Mouse (Mus musculus): ENCODE data around the gene Slc25a13.
"Not testable (repeated sequence)": the region's sequence is repeated elsewhere in the genome, so short reads cannot be mapped to it uniquely, and the experiment has no call there.

Gene Slc25a13

GRCm38 (mm10) chr6:6212360-6213310, 4.3 kb downstream of the Slc25a13 start:
- no peak for DNase-seq (ENCODE audit: low read depth, low spot score)
- no peaks in the 10 kb centered on the region for H3K36me3 ChIP-seq (ENCODE audit: control insufficient read depth, insufficient read depth, low read length, poor library complexity, severe bottlenecking)
- H3K27me3 ChIP-seq (ENCODE audit: control insufficient read depth, insufficient read depth, low read length, poor library complexity, severe bottlenecking), result no peaks in the 10 kb centered on the region

DNA sequence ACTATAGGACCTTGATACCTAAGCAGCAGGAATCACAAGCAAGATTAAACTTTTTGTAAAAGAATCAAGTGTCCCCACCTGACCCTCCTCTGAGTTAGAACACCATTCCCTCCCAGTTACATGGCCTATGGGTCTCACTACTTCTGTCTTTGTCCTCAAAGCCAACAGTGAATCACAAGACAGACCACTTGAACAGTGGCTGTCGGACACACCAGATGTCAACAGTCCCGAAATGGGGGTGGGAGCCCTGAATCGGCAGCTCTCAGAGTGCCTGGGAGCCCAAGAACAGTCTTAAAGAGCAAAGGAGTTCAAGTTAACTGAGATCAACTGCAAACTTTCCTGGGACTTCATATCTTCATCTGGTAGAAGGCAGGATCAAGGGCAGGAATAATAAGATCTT, 5.0 kb downstream of the Slc25a13 start:
- DNase-seq (ENCODE audit: low read depth, low spot score), result no peak
- H3K27me3 ChIP-seq (ENCODE audit: control insufficient read depth, insufficient read depth, low read length, poor library complexity, severe bottlenecking), result no peaks in the 10 kb centered on the region
- H3K36me3 ChIP-seq (ENCODE audit: control insufficient read depth, insufficient read depth, low read length, poor library complexity, severe bottlenecking), result no peaks in the 10 kb centered on the region

GRCm38 (mm10) chr6:6210637-6211036, 6.3 kb downstream of the Slc25a13 start:
- no peak for DNase-seq (ENCODE audit: low read depth, low spot score)
- Histone ChIP-seq H3K27me3 (ENCODE audit: control insufficient read depth, insufficient read depth, low read length, poor library complexity, severe bottlenecking) (no peaks in the 10 kb centered on the region), H3K36me3 (ENCODE audit: control insufficient read depth, insufficient read depth, low read length, poor library complexity, severe bottlenecking) (no peaks in the 10 kb centered on the region)

DNA sequence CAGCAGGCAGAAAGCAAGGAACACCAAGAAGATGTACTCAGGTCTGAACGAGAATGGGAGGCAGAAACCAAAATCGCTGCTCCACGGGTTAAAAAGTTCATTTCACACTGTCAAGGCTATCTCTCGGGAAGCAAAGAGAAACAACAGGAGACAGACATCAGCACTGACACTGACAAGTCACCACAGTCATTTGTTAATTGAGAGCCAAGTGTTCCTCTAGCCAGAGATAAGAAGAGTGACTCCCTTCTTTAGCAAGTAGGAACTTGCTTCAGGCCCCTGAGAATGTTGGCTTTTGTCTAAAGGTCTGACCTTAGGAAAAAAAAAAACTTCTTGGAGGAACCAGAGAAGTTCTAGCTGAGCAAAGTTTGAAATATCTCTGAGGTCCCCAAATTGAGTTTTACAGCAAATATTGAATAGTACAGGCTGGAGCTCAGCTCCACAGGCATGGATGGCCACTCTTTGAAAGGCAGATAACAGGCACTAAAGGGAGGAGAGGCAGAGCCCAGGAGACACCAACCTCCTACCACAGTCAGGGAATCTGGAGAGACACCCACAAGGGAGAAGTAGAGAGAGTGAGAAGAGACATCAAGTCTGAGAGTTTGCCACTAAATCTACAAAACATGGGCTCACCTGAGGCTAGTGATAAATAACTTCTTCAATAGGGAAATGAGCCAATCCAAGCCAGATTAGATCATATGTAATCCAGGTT, 8.5 kb downstream of the Slc25a13 start:
- no peaks in the 10 kb centered on the region for H3K36me3 ChIP-seq (ENCODE audit: control insufficient read depth, insufficient read depth, low read length, poor library complexity, severe bottlenecking)
- no peak for DNase-seq (ENCODE audit: low read depth, low spot score)
- no peaks in the 10 kb centered on the region for H3K27me3 ChIP-seq (ENCODE audit: control insufficient read depth, insufficient read depth, low read length, poor library complexity, severe bottlenecking)

GRCm38 (mm10) chr6:6207836-6208235, 9.1 kb downstream of the Slc25a13 start:
- no peak for DNase-seq (ENCODE audit: low read depth, low spot score)
- no peaks in the 10 kb centered on the region for H3K27me3 ChIP-seq (ENCODE audit: control insufficient read depth, insufficient read depth, low read length, poor library complexity, severe bottlenecking)
- H3K36me3 ChIP-seq (ENCODE audit: control insufficient read depth, insufficient read depth, low read length, poor library complexity, severe bottlenecking), result no peaks in the 10 kb centered on the region

DNA sequence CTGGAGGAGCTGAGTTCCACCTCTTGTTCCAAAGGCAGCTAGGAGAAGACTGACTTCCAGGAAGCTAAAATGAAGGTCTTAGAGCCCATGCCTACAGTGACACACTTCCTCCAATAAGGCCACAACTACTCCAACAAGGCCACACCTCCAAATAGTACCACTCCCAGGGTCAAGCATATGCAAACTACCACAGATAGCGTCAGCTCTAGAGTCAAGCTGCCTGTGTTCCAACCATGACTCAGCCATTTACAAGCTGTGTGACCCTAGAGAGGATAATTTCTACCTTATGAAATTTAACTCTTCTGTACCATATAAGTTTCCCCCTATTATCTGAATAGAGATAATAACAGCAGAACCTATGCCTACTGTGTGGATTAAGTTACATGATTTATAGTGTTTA, 9.6 kb downstream of the Slc25a13 start:
- no peaks in the 10 kb centered on the region for H3K36me3 ChIP-seq (ENCODE audit: control insufficient read depth, insufficient read depth, low read length, poor library complexity, severe bottlenecking)
- no peak for DNase-seq (ENCODE audit: low read depth, low spot score)
- H3K27me3 ChIP-seq (ENCODE audit: control insufficient read depth, insufficient read depth, low read length, poor library complexity, severe bottlenecking), result no peaks in the 10 kb centered on the region

DNA sequence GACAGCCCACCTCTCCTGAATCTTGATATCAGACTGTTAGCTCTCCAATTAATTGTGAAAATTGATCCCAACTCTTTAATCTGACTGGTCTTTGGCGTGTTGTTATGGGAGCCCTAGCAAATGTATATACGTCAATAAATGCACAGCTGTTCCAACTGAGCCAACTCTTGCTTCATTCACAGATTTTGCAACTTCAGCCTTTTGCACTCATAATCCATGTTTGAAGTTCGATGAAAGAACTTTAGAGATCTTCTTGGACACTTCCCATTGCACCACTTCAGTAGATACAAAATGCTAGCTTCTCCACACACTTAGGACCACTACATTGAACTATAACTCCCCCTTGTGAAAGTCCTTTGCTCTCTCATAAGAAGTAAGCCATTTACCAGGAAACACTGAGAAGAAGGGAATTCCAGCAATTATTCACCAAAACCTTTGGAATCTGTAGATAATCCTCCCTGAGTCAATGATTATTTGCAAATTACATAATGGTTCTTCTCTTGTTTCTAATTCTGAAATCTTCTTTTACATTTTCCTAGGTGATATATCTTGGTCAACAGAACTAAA, 11.3 kb downstream of the Slc25a13 start:
- DNase-seq (ENCODE audit: low read depth, low spot score), result no peak
- no peaks in the 10 kb centered on the region for H3K27me3 ChIP-seq (ENCODE audit: control insufficient read depth, insufficient read depth, low read length, poor library complexity, severe bottlenecking)
- H3K36me3 ChIP-seq (ENCODE audit: control insufficient read depth, insufficient read depth, low read length, poor library complexity, severe bottlenecking), result no peaks in the 10 kb centered on the region

GRCm38 (mm10) chr6:6202451-6202850, 14.5 kb downstream of the Slc25a13 start:
- H3K36me3 ChIP-seq (ENCODE audit: control insufficient read depth, insufficient read depth, low read length, poor library complexity, severe bottlenecking), result no peaks in the 10 kb centered on the region
- no peak for DNase-seq (ENCODE audit: low read depth, low spot score)
- no peaks in the 10 kb centered on the region for H3K27me3 ChIP-seq (ENCODE audit: control insufficient read depth, insufficient read depth, low read length, poor library complexity, severe bottlenecking)

GRCm38 (mm10) chr6:6201977-6202376, 15.0 kb downstream of the Slc25a13 start:
- DNase-seq (ENCODE audit: low read depth, low spot score), result no peak
- no peaks in the 10 kb centered on the region for H3K36me3 ChIP-seq (ENCODE audit: control insufficient read depth, insufficient read depth, low read length, poor library complexity, severe bottlenecking)
- no peaks in the 10 kb centered on the region for H3K27me3 ChIP-seq (ENCODE audit: control insufficient read depth, insufficient read depth, low read length, poor library complexity, severe bottlenecking)

DNA sequence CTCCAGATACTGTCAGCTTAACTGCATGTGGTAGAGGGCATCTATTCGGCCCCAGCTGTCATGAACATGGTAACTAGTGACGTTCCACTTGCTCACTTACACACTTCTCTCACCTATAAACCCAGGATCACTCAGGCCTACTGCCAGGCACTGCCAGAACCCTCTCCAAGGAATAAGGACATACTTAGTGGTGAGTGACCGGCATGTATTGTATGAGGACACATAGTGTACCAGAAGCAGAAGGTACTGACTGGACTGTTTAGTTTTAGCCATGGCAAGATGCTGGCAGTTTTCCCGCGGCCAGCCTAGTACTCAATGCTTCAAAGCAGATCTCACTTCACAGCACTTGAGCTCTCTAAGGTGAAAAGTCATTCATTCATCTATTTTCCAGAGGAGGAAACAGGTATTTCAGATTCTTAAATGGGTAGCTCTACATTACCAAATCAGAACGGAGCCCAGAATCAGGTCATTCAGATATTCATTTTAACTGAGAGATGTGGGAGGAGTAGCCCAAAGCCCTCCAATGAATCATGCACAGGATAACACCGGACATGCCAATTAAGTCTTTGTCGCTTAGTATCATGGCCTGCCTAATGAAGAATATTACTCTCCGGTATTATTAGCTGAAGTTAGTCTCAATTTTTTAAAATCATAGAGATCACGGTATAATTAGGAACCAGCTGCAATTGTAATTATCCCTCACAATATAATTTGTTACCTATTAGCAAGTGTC, 17.7 kb downstream of the Slc25a13 start:
- Histone ChIP-seq H3K27me3 (ENCODE audit: control insufficient read depth, insufficient read depth, low read length, poor library complexity, severe bottlenecking) (no peaks in the 10 kb centered on the region), H3K36me3 (ENCODE audit: control insufficient read depth, insufficient read depth, low read length, poor library complexity, severe bottlenecking) (no peaks in the 10 kb centered on the region)
- DNase-seq (ENCODE audit: low read depth, low spot score), result no peak

DNA sequence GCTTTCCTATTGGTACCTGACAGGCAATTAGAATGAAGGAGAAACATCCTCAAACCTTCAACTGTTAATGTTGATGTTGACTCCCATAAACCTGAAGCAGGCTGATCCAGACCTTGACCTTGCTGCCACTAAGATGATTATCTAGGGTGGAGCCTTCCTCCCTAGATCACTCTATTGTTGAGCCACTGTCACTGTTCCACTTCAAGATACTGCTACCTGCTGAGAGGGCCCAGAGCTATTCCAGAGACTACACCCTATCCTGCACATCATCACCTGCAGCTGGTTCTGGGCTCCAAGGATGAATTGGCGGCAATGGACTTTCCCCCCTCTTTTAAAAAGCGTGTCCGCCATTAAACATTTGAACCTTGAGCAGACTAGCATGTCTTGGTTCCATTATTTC, 18.9 kb downstream of the Slc25a13 start:
- H3K27me3 ChIP-seq (ENCODE audit: control insufficient read depth, insufficient read depth, low read length, poor library complexity, severe bottlenecking); DNase-seq (ENCODE audit: low read depth, low spot score); H3K36me3 ChIP-seq (ENCODE audit: control insufficient read depth, insufficient read depth, low read length, poor library complexity, severe bottlenecking): not testable (repeated sequence)

- no peak for DNase-seq (ENCODE audit: low read depth, low spot score)
- Histone ChIP-seq H3K27me3 (ENCODE audit: control insufficient read depth, insufficient read depth, low read length, poor library complexity, severe bottlenecking) (no peaks in the 10 kb centered on the region), H3K36me3 (ENCODE audit: control insufficient read depth, insufficient read depth, low read length, poor library complexity, severe bottlenecking) (no peaks in the 10 kb centered on the region)
Measured at GRCm38 (mm10) chr6:6197339-6197738, 19.6 kb downstream of the Slc25a13 start.

- H3K27me3 ChIP-seq (ENCODE audit: control insufficient read depth, insufficient read depth, low read length, poor library complexity, severe bottlenecking), result no peaks in the 10 kb centered on the region
- H3K36me3 ChIP-seq (ENCODE audit: control insufficient read depth, insufficient read depth, low read length, poor library complexity, severe bottlenecking), result no peaks in the 10 kb centered on the region
- DNase-seq (ENCODE audit: low read depth, low spot score), result no peak
Measured at GRCm38 (mm10) chr6:6196527-6196926, 20.4 kb downstream of the Slc25a13 start.

DNA sequence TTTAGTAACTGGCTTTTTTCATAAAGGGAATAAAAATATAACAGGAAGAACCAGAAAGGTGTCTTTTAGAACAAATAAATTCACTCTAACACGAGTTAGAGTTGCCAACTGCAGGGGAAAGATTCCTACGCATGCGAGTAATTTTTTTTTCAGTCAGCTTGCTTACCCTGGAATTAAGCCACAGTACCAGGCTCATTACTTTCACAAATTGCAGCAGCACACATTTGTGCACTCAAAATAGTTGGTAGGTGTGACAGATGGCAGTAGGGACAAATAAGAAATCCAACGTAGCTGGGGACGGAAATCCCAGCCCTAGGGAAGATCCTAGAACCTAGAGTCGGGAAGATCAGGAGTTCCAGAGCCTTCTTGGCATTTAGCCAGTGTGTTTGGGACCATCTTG, 22.1 kb downstream of the Slc25a13 start:
- H3K36me3 ChIP-seq (ENCODE audit: control insufficient read depth, insufficient read depth, low read length, poor library complexity, severe bottlenecking), result no peaks in the 10 kb centered on the region
- no peak for DNase-seq (ENCODE audit: low read depth, low spot score)
- H3K27me3 ChIP-seq (ENCODE audit: control insufficient read depth, insufficient read depth, low read length, poor library complexity, severe bottlenecking), result no peaks in the 10 kb centered on the region
